Mouse (Mus musculus) embryonic fibroblast, embryonic 13.5 days (primary cell): ENCODE measurements around the gene Slc22a6.

ENCODE experiments used
- CTCF ChIP-seq: IDR thresholded peaks from 2 replicates; pipeline ENCODE4 v1.5.1; 2011; ENCODE audit warnings: mild to moderate bottlenecking, control low read depth, low read length, moderate library complexity, borderline replicate concordance; ENCODE audit not compliant: insufficient read depth
- POLR2A ChIP-seq: IDR thresholded peaks from 2 replicates; pipeline ENCODE4 v1.6.1; 2011; ENCODE audit warnings: low read depth, mild to moderate bottlenecking, control low read depth, low read length, moderate library complexity

DNA sequence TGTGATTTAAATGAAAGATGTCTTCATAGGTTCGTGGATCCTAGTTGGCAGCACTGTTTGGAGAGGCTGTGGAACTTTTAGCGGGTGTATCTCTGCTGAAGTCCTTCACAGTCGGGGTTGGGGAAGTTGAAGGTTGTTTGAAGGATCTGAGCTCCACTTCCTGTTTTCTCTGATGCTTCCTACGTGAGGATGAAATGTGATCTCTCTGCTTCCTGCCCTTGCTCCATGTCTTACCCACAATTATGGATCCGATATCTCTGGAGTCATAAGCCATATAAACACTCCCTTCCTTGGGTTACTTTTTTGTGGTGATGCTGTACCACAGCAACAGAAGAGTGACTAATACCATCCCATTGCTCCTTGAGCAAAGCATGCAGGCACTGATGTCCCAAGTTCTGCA is 24.2 kb downstream of the Slc22a6 start:
- TF ChIP-seq POLR2A, result no peak
- TF ChIP-seq CTCF, result no peak
